Mouse (Mus musculus): ENCODE results near the gene Epc2. TPM values are rescaled to one million over a fixed set of nuclear protein-coding genes. Genes with fewer than 3 reads are reported as not detected.

Gene Epc2
- total RNA-seq, 2 experiments from 2014 or later: 20.5 to 20.8 TPM

DNA sequence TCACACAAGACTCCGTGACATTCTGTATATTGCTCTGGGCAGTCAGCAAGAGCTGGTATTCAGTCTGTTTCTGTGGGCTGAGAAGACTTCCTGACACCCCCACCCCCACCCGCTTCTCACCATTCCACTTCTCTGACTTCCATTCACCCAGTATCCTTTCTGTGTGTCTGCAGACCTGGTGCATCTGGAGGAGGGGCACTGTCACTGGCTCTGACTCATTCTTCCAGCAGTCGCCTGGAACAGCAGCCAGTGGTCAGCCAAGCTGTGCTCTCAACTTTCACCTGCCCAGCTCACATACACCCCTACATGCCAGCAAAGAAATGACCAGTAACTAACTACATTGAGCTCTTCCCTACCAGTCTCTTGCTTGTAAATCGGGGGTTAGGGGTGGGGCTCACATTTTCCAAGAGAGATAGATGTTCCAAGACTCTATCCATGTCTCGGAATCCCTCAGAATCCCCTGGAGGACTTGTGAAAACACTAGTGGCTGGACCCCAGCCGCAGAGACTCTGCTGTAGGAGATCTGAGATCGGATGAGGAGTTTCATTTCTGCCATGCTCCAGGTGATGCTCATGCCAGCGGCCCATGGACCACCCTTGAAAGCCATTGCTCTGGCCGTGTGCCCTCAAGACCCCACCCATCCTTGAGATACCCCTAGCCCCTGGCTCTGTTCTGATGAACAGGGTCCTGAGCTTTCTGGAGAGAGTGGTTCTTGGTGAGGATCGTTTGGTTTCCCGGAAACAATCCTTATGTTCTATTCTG, 120.1 kb downstream of the Epc2 start:
- no peak for DNase-seq

DNA sequence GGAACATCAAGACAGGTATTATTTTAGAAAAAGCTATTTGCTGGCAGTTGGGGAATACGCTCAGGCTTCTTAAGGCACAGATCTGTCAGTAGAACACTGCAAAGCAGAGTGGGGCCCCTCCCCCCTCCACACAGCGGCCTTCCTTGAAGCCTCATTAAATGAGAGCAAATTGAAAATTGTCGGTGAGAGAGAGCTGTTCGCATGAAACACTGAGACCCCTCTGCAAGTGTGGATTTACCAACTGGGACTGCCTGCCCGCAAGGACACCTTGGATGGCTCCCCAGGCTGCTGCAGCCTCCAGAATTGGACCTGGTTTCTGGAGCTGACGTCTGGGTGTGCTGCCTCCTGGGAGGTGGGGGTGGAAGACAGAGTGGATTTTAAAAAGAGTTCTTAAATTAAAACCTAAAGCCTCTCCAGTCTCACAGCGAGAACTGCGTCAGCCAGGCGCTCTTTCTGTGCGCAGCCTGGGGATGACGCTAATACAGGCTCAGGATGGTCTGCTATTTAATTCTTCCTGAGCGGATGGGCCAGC, 120.9 kb downstream of the Epc2 start:
- no peak for DNase-seq

DNA sequence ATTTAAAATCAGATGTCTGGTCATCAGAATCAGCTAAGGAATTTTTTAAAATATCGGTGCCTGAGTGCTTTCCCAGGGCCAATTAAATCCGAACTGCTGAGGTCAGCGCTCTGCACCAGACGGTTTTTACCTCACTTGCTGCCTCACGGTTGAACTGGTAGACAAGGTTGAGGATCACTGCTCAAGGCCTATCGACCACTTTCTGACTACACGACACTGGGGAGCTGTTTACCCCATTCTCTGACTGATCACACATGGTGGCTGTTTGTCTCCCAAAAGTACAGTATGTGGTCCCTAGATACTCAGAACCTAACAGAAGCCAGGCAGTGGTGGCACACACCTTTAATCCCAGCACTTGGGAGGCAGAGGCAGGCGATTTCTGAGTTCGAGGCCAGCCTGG, 121.4 kb downstream of the Epc2 start:
- no peak for DNase-seq

DNA sequence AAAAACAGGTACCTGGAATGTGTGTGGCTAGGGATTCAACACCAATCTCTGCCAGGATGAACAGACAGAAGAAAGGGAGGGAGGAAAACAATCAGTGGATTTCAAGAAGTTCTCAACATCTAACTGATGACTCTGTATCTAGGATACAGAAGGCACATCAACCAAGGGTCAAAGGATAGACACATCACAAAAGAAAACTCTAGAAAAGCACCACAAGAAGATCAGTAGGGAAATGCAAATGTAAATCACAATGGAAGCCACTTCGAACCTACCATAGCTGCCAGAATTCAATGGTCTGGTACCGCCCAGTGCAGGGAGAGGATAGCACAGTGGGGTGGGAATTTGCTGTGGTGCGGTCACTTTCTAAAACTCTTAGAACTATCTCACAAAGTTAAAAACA, 122.0 kb downstream of the Epc2 start:
- no peak for DNase-seq

DNA sequence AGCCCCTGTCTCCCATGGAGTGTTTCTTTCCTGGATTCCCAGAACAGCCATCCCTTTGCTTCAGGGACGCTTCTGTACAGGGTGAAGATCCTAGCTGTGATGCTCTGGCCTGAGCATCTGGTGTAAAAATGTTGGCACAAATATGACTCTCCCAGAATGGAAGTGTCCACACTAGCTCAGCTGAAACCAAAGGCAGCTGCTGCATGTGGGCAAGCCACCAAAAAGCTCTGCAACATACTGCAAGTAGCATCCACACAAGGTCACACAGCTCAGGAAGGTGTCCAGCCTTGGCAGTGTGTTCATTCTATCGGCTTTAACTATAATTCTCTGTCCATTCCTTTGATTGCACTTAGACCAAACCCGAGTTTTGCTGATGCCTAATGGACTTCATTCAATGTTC, 129.3 kb downstream of the Epc2 start:
- no peak for DNase-seq

DNA sequence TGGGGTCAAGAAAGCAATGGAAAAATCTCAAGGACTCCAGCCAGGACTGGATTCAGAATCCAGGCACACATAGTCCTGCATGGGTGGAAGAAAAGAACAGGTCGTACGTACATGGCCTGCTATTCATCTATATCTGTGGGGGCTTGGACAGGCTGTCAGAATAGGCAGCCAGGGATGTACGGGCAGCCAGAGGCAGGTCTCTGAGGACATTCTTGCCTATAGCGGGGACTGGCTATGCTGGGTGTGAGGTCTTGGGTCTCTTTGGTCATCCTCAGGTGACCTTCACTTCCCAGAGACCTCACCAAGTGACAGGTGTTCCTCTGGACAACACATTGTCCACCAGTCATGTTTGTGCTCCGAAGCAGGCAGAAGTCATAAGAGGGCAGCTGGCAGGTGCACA, 131.3 kb downstream of the Epc2 start:
- DNase-seq: no peak

DNA sequence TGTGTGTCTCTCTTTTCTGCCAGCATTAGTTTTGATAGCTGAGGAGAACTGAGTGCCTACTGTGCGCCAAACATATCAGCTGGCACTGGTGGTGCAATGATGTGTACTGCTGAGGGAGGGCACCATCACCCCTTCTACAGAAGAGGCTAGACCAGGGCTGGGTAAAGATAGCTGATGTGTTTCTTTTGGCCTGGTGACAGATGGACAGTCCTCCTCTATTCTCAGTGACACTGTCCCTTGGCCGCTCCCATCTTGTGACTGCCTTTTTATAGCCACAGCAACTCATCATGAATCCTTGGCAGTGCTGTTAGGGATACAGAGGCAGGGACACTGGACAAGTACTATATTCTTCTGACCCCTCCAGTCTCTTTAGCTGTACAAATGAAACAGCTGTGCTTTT, 132.0 kb downstream of the Epc2 start:
- DNase-seq: peak in 1 of 2 experiments; percentile 10

DNA sequence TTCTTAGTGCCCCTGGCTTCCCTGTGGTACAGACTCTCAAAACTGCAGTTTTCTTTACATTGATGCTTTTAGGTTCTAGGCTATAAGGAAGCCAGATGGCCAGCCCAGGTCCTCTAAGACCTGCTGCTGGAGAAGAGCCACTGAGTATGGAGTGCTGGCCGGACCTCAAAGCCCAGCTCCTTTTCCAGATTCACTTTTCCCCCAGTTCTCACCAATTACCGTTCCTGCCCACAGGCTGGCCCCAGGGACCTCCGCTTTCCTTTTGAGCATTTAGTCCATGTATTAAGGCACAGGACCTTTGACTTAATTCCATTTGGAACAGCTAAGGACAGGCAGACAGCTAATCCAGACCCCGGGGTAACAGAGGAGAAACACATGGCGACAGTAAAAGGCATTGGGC, 139.2 kb downstream of the Epc2 start:
- no peak for DNase-seq

DNA sequence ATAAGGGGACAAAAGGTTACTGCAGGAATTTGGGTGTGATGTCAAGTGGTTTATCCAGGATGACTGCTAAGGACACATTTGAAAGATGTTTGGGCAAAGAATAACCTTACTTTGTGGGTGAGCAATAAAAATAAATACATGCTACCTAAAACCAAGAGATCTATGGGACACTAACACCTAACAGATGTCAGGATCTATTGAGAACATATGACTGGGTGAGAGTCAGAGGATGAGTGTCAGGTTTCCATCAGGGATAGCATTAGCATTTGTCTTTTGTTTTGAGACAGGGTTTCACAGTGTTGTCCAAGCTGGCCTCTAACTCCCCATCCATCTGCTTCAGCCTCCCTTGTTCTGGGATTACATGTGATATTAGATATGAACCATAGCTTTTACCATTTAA, 141.6 kb downstream of the Epc2 start:
- DNase-seq: no peak

DNA sequence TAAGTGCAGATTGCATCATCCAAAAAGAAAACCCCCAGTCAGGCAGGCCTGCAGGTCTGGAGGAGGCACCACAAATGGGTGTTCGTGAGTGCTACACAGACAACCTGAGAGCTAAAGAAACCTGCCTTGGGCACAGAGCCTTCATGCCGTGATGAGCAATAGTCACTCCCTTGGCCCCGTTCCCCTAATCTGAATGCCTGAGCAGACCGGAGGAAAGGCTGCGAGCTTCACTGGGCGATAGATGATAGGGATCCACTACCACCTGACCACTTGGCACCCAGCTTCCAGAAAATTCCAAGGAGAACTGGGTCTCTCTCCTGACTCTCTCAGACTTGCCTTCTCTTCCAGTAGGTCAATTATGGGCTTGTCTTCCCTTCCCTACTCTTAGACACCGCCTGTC, 143.6 kb downstream of the Epc2 start:
- no peak for DNase-seq

DNA sequence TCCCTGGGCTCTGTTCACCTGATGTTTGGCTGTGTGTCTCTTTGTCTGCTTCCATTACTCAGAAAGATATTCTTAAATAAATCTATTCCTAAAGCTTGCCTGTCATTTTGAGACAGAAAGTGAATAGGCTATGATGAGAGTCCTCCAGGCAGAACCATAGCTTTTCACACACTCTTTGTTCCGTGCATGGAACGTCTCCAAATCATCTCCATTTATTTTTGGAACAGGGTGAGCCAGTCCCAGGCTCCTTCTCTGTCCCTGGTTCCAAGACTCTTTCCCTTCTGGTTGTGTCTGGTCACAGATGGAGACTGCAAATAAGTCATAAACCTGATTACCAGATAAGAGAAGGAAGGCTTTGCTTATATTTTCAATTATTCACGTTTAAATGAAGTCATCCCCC, 145.0 kb downstream of the Epc2 start:
- no peak for DNase-seq

DNA sequence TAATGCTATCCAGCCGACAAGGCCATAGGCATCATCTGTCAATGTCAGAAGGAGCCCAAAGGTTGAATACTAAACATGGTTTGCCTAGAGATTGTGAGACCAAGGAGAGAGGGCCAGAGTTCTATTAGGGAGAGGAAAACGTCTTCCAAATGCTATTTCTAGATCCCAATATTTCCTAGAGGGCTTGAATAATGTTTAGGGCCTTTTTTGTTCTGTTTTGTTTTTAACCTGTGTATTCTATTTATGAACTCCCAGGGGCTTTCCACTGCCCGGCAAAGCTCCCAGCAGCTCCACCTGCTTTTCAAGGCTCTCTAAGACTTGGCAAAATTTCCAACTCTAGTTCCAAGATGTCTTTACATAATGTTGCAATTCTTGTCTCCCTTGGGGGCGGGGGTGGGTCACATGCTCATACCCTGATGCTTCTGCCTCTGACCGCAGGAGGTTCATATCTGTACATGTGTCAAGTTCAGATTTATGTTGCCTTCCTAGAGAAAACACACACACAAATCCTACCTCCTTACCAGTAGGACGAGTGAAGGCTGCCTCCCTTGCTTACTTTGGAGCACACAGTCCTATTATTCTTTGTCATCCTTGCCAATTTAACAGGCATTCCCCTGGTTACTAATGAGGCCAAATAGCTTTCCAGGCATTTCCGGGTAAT, 148.9 kb downstream of the Epc2 start:
- peak in 1 of 2 experiments; percentile 18 for DNase-seq

Other genes starting within 250 kb of the Epc2 start
- under 1 TPM; 0.51 to 0.99 TPM for gene Kif5c, start 167.8 kb downstream of the Epc2 start, total RNA-seq (2021)

Measured in heart, adult 18-20 months (tissue).